8 mouse cellular contexts compared by ENCODE assay signal in the genomic region with DNA sequence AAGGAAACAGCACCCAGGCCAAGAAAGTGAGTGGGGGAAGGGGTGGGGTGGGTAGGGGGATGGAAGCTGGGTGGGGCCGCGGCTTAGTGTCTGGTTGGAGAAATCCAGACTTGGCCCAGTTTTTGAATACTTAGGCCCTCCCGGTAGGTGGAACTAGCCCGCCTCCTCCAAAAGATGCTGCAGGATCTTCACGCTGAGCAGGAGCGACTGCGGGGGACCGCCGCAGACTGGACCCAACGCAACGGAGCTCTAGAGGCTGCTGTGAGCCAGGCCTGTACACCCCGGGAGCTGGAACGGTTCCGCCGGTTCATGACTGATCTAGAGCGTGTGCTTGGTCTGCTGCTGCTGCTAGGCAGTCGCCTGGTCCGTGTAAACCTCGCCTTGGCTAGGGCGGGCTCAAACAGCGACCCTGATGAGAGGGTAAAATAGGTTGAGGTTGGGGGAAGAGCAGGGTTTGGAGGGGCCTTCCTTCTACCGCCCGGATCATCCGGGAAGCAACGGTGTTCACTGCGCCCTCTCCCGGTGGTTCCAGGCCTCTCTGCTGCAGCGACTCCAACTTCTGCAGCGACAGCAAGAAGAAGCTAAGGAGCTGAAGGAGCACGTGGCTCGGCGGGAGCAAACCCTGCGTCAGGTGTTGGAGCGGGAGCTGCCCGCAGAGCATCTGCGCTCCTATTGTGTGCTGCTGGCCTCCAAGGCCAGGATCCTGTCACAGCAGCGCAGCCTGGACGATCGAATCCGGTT. TPM values are rescaled to one million over a fixed set of nuclear protein-coding genes. Genes with fewer than 3 reads are reported as not detected.
DNase-seq lines count a peak whose midpoint lies in the region; ATAC-seq and TF ChIP-seq lines count a peak whose summit lies in the region.

No protein-coding gene starts in this region.

- no peak for TF ChIP-seq POLR2A in spleen, adult 2 months (IDR thresholded peaks at IDR 0.05; ENCODE audit: low read depth, low read length)

- H3K27me3 ChIP-seq in spleen, adult 2 months (ENCODE audit: control insufficient read depth, insufficient read depth, low read length): peaks cover 16% of the 10 kb centered on the region
- peaks cover 72% of the 10 kb centered on the region for H3K27me3 ChIP-seq in embryonic facial prominence, embryonic 14.5 days (replicated peaks; ENCODE audit: control insufficient read depth, insufficient read depth, low read length)
- H3K27me3 ChIP-seq in limb, embryonic 13.5 days: peaks cover 80% of the 10 kb centered on the region
- peaks cover 87% of the 10 kb centered on the region for H3K27me3 ChIP-seq in midbrain, embryonic 13.5 days

- H3K4me1 ChIP-seq in spleen, adult 2 months (ENCODE audit: control insufficient read depth, insufficient read depth, insufficient read length): 0 out of 2 replicates have a peak, but pooled peaks cover 3% of the 10 kb centered on the region
- peaks cover 33% of the 10 kb centered on the region for H3K4me1 ChIP-seq in embryonic facial prominence, embryonic 14.5 days (ENCODE audit: control insufficient read depth, insufficient read depth, low read length)
- peaks cover 45% of the 10 kb centered on the region for H3K4me1 ChIP-seq in limb, embryonic 13.5 days
- H3K4me1 ChIP-seq in midbrain, embryonic 13.5 days (replicated peaks): peaks cover 36% of the 10 kb centered on the region

- no peaks in the 10 kb centered on the region for H3K9me3 ChIP-seq in embryonic facial prominence, embryonic 14.5 days (ENCODE audit: control insufficient read depth, low read length)
- H3K9me3 ChIP-seq in limb, embryonic 13.5 days: peaks cover 3% of the 10 kb centered on the region; the same call in 1 of the 2 replicates
- H3K9me3 ChIP-seq in midbrain, embryonic 13.5 days: no peaks in the 10 kb centered on the region

- no peak overlapping the region for H3K27ac ChIP-seq in spleen, adult 2 months (ENCODE audit: insufficient read depth, low read length)
- H3K27ac ChIP-seq in embryonic facial prominence, embryonic 14.5 days (replicated peaks; ENCODE audit: low read depth, low read length): no peak overlapping the region
- no peak overlapping the region for H3K27ac ChIP-seq in limb, embryonic 13.5 days
- no peak overlapping the region for H3K27ac ChIP-seq in midbrain, embryonic 13.5 days

- H3K36me3 ChIP-seq in spleen, adult 2 months (ENCODE audit: control insufficient read depth, insufficient read depth, low read length): no peaks in the 10 kb centered on the region
- 0 out of 2 replicates have a peak, but pooled peaks cover 4% of the 10 kb centered on the region for H3K36me3 ChIP-seq in embryonic facial prominence, embryonic 14.5 days (ENCODE audit: control insufficient read depth, insufficient read depth, low read length)
- peaks cover 12% of the 10 kb centered on the region; the same call in 1 of the 2 replicates for H3K36me3 ChIP-seq in limb, embryonic 13.5 days
- no peaks in the 10 kb centered on the region for H3K36me3 ChIP-seq in midbrain, embryonic 13.5 days

- H3K4me3 ChIP-seq in spleen, adult 2 months (ENCODE audit: extremely low read depth, insufficient read depth, insufficient read length): no peak overlapping the region
- H3K4me3 ChIP-seq in embryonic facial prominence, embryonic 14.5 days (ENCODE audit: low read depth, low read length): peak overlapping the region; percentile 37
- H3K4me3 ChIP-seq in limb, embryonic 13.5 days: peak overlapping the region; percentile 36
- peak overlapping the region; percentile 22 for H3K4me3 ChIP-seq in midbrain, embryonic 13.5 days (replicated peaks)

- peak in 1 of 2 experiments; percentile 12 for DNase-seq in spleen, adult 2 months (ENCODE audit: low read depth in 1 of 2, low spot score in 2 of 2)
- DNase-seq in spleen, postnatal 36 days (ENCODE audit: low spot score in 2 of 2): no peak
- peak; percentile 83 for DNase-seq in embryonic facial prominence, embryonic 14.5 days (ENCODE audit: low spot score)
- peak; percentile 52 to 68 for DNase-seq in heart, adult 9 months (ENCODE audit: low spot score in 2 of 2)
- DNase-seq in kidney, adult 8-10 months: peak; percentile 65 to 82
- DNase-seq in spleen, postnatal 14 days (ENCODE audit: low spot score in 2 of 2): peak; percentile 15 to 28

- 0 out of 2 replicates have a peak, but pooled peaks have one; percentile 51 for TF ChIP-seq CTCF in spleen, adult 2 months (IDR thresholded peaks at IDR 0.05; ENCODE audit: extremely low read depth, insufficient read depth, insufficient read length, insufficient replicate concordance)

- ATAC-seq in embryonic facial prominence, embryonic 14.5 days (ENCODE audit: low read depth): peak; percentile 60
- peak; percentile 48 for ATAC-seq in limb, embryonic 13.5 days (ENCODE audit: low FRiP score, low read depth)
- peak; percentile 49 for ATAC-seq in midbrain, embryonic 13.5 days

- 28% methylated on average over 40 of the region's 40 CpGs for WGBS in spleen, adult 2 months
- 8% methylated on average over 38 of the region's 40 CpGs for WGBS in embryonic facial prominence, embryonic 14.5 days
- WGBS in limb, embryonic 13.5 days: 9% methylated on average over 40 of the region's 40 CpGs
- WGBS in midbrain, embryonic 13.5 days: 5% methylated on average over 40 of the region's 40 CpGs

- peak overlapping the region; percentile 62 for H3K9ac ChIP-seq in embryonic facial prominence, embryonic 14.5 days (ENCODE audit: low read depth, low read length)
- peak overlapping the region; percentile 58 for H3K9ac ChIP-seq in limb, embryonic 13.5 days
- no peak overlapping the region; the same call in 1 of the 2 replicates for H3K9ac ChIP-seq in midbrain, embryonic 13.5 days (replicated peaks)

- H3K4me2 ChIP-seq in embryonic facial prominence, embryonic 14.5 days (ENCODE audit: low read depth, low read length): peak overlapping the region; percentile 61
- peak overlapping the region; percentile 60 for H3K4me2 ChIP-seq in limb, embryonic 13.5 days (replicated peaks)
- H3K4me2 ChIP-seq in midbrain, embryonic 13.5 days (replicated peaks): peak overlapping the region; percentile 53

RNA-seq across cellular contexts. Expression of gene Gm9837, which starts 3.9 kb away (rescaled TPM):
- not detected in 2 replicates for polyA plus RNA-seq in spleen, adult 2 months (2012; rRNA removed)
- not detected in 2 replicates for polyA plus RNA-seq in embryonic facial prominence, embryonic 14.5 days (2014; fragmentation: Nextera tagmentation; extraction: Ambion mirVana)
- not detected in 2 replicates for polyA plus RNA-seq in limb, embryonic 13.5 days (2015; fragmentation: Nextera tagmentation; extraction: Ambion mirVana)
- polyA plus RNA-seq in midbrain, embryonic 13.5 days (2015; fragmentation: Nextera tagmentation; extraction: Ambion mirVana): not detected in 2 replicates

RNA-seq across cellular contexts. Expression of gene Shroom1, which starts 9.4 kb away (rescaled TPM):
- polyA plus RNA-seq in spleen, adult 2 months (2012; rRNA removed): 0.35 and 0.39 TPM in 2 replicates
- 2.9 and 4.0 TPM in 2 replicates for polyA plus RNA-seq in embryonic facial prominence, embryonic 14.5 days (2014; fragmentation: Nextera tagmentation; extraction: Ambion mirVana)
- 7.9 TPM in 2 replicates for polyA plus RNA-seq in limb, embryonic 13.5 days (2015; fragmentation: Nextera tagmentation; extraction: Ambion mirVana)
- polyA plus RNA-seq in midbrain, embryonic 13.5 days (2015; fragmentation: Nextera tagmentation; extraction: Ambion mirVana): 1.8 and 2.2 TPM in 2 replicates

RNA-seq across cellular contexts. Expression of gene Gm10447, which starts 9.5 kb away (rescaled TPM):
- 0.04 TPM in 1 of 2 replicates, not detected in the other for polyA plus RNA-seq in spleen, adult 2 months (2012; rRNA removed)
- not detected in 2 replicates for polyA plus RNA-seq in embryonic facial prominence, embryonic 14.5 days (2014; fragmentation: Nextera tagmentation; extraction: Ambion mirVana)
- polyA plus RNA-seq in limb, embryonic 13.5 days (2015; fragmentation: Nextera tagmentation; extraction: Ambion mirVana): 0.18 and 0.29 TPM in 2 replicates
- polyA plus RNA-seq in midbrain, embryonic 13.5 days (2015; fragmentation: Nextera tagmentation; extraction: Ambion mirVana): not detected in 2 replicates

RNA-seq across cellular contexts. Expression of gene Gm9945, which starts 13.6 kb away (rescaled TPM):
- not detected in 2 replicates for polyA plus RNA-seq in spleen, adult 2 months (2012; rRNA removed)
- not detected in 2 replicates for polyA plus RNA-seq in embryonic facial prominence, embryonic 14.5 days (2014; fragmentation: Nextera tagmentation; extraction: Ambion mirVana)
- polyA plus RNA-seq in limb, embryonic 13.5 days (2015; fragmentation: Nextera tagmentation; extraction: Ambion mirVana): not detected in 2 replicates
- not detected in 2 replicates for polyA plus RNA-seq in midbrain, embryonic 13.5 days (2015; fragmentation: Nextera tagmentation; extraction: Ambion mirVana)

RNA-seq across cellular contexts. Expression of gene Sowaha, which starts 13.7 kb away (rescaled TPM):
- polyA plus RNA-seq in spleen, adult 2 months (2012; rRNA removed): 10.6 and 13.9 TPM in 2 replicates
- 1.00 and 1.0 TPM in 2 replicates for polyA plus RNA-seq in embryonic facial prominence, embryonic 14.5 days (2014; fragmentation: Nextera tagmentation; extraction: Ambion mirVana)
- 0.17 and 0.37 TPM in 2 replicates for polyA plus RNA-seq in limb, embryonic 13.5 days (2015; fragmentation: Nextera tagmentation; extraction: Ambion mirVana)
- polyA plus RNA-seq in midbrain, embryonic 13.5 days (2015; fragmentation: Nextera tagmentation; extraction: Ambion mirVana): 0.31 and 0.42 TPM in 2 replicates

Comparison
In these comparisons a context has a peak if more than half of its experiments do, and no peak if none do; other contexts are left out.
1. DNase-seq: peak in embryonic facial prominence, embryonic 14.5 days (single experiment), heart, adult 9 months (2 of 2), kidney, adult 8-10 months (2 of 2) and spleen, postnatal 14 days (2 of 2); none in spleen, postnatal 36 days (0 of 2).
2. Peak in every context shown above with its lines, with median percentiles within 50 percentile points of each other: ATAC-seq and H3K4me2 ChIP-seq.